Mouse (Mus musculus) neural tube, embryonic 14.5 days (tissue): ENCODE measurements around the gene Klhdc3. TPM values are rescaled to one million over a fixed set of nuclear protein-coding genes. Genes with fewer than 3 reads are reported as not detected.

Source experiments
- ATAC-seq: fragments of 200-750 bp; cut with Nextera tagmentation; 2 replicates; pipeline ENCODE4 v1.8.0; 2017; ENCODE audit warnings: low read depth, mild to moderate bottlenecking, moderate TSS enrichment, moderate library complexity
- H3K27ac ChIP-seq: fragments of 300-500 bp; sonication (generic); 2 replicates; pipeline ENCODE4 v1.5.1; 2014; ENCODE audit warnings: low read depth, mild to moderate bottlenecking, control low read depth, low read length, moderate library complexity, mixed read lengths
- H3K27me3 ChIP-seq: fragments of 300-500 bp; sonication (generic); 2 replicates; pipeline ENCODE4 v1.6.1; 2014; ENCODE audit warnings: low read length; ENCODE audit not compliant: control insufficient read depth, insufficient read depth
- H3K36me3 ChIP-seq: fragments of 300-500 bp; sonication (generic); 2 replicates; pipeline ENCODE4 v1.6.1; 2014; ENCODE audit warnings: low read length, mixed read lengths; ENCODE audit not compliant: control insufficient read depth, insufficient read depth
- H3K4me1 ChIP-seq: fragments of 300-500 bp; sonication (generic); 2 replicates; pipeline ENCODE4 v1.6.1; 2014; ENCODE audit warnings: low read length; ENCODE audit not compliant: control insufficient read depth, insufficient read depth
- H3K4me2 ChIP-seq: fragments of 300-500 bp; sonication (generic); 2 replicates; pipeline ENCODE4 v1.6.1; 2014; ENCODE audit warnings: mild to moderate bottlenecking, low read depth, low read length, control low read depth
- H3K4me3 ChIP-seq: fragments of 300-500 bp; sonication (generic); 2 replicates; pipeline ENCODE4 v1.5.1; 2014; ENCODE audit warnings: low read depth, low read length, control low read depth, mixed read lengths
- H3K9ac ChIP-seq: fragments of 300-500 bp; sonication (generic); replicated peaks from 2 replicates; pipeline ENCODE4 v1.6.1; 2014; ENCODE audit warnings: low read depth, mild to moderate bottlenecking, control low read depth, low read length, mixed read lengths
- H3K9me3 ChIP-seq: fragments of 300-500 bp; sonication (generic); 2 replicates; pipeline ENCODE4 v1.6.1; 2016; ENCODE audit warnings: low read length; ENCODE audit not compliant: control insufficient read depth
- WGBS: fragments of 180-500 bp; shearing (Covaris S2); extraction: QIAGEN DNeasy Blood & Tissue Kit; methylation state at CpG from one replicate; pipeline ENCODE4 v1.1.7; 2014; 5-methylcytosine and 5-hydroxymethylcytosine counted together
- polyA plus RNA-seq: library from polyadenylated mRNA; unstranded; fragments of >200 nt; fragmentation: Nextera tagmentation; extraction: Ambion mirVana; gene quantifications from 2 replicates; pipeline ENCODE4 v1.2.1, GENCODE M21; 2014

The Klhdc3 gene
- polyA plus RNA-seq, 1 experiment from 2014 or later = 151 TPM

DNA sequence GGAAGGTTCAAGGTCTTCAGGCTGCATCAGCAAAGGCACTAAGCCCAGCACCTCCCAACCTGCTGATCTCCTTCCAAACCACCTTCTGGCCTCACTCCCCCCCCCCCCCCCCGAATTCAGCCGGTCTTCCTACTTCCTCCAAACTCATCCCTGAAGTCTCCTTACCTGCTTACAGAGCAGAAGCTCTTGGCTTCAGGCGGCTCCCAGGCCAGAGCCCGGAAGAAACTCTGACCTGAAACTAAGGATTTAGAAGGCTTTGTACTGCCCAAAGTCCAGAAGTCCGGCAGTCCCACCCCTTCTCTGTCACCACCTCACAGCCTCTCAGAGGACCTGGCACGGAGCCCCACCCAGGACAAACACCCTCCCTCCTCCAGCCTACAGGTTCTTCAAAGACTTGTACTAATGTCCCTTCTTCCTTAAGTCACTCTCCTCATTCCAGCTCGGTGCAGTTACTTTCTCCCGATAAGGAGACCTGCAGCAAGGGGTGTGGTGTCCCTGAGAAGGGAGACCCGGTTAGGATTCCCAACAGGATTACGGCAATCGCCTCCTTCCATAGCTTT, 35.7 kb downstream of the Klhdc3 start:
- Histone ChIP-seq H3K9ac (peak overlapping the region; percentile 83), H3K9me3 (no peaks in the 10 kb centered on the region), H3K4me3 (peak overlapping the region; percentile 83), H3K36me3 (peaks cover 12% of the 10 kb centered on the region), H3K27me3 (no peaks in the 10 kb centered on the region), H3K4me1 (peaks cover 22% of the 10 kb centered on the region), H3K27ac (peak overlapping the region; percentile 17; the same call in 1 of the 2 replicates), H3K4me2 (peak overlapping the region; percentile 93)
- WGBS = 14% methylated on average over 11 of the region's 11 CpGs
- ATAC-seq = peak; percentile 0; the same call in 1 of the 2 replicates

DNA sequence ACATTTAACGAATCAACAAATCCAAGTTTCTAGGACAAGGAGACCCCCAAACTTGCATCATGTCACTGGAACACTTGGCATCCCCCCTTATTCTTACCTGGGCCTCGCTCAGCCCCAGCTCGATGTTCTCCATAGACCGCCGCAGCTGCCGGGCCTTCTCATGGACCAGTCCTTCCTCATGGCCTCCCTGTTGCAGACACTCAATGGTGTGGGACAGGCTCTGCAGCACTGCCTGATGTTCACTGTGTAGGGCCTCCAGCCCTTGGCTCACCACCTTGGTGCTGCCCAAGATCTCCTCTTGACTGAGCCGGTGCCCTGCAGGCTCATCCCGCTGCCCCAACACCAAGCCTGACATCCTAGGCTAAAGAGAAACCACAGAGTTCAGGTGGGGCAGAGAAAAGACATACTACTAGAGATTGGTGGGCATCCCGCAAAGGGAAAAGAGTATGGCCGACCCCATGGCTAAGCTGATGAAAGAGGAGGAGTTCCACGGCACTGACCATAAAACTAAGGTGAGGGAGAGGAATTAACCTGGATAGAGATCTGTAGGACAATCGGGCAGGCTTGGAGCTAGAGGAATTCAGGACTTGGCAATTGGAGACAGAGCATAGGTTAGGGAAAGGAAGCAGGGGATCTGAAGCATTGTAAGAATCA, 36.4 kb downstream of the Klhdc3 start:
- 0 out of 2 replicates have a peak overlapping the region, but pooled peaks have one; percentile 83 for H3K4me3 ChIP-seq
- peak overlapping the region; percentile 93 for H3K4me2 ChIP-seq
- no peaks in the 10 kb centered on the region for H3K9me3 ChIP-seq
- H3K27me3 ChIP-seq = no peaks in the 10 kb centered on the region
- ATAC-seq = no peak
- WGBS = 91% methylated on average over 12 of the region's 12 CpGs
- peaks cover 19% of the 10 kb centered on the region for H3K36me3 ChIP-seq
- peaks cover 16% of the 10 kb centered on the region; the same call in 1 of the 2 replicates for H3K4me1 ChIP-seq
- H3K9ac ChIP-seq = peak overlapping the region; percentile 83; the same call in 1 of the 2 replicates
- H3K27ac ChIP-seq = no peak overlapping the region

DNA sequence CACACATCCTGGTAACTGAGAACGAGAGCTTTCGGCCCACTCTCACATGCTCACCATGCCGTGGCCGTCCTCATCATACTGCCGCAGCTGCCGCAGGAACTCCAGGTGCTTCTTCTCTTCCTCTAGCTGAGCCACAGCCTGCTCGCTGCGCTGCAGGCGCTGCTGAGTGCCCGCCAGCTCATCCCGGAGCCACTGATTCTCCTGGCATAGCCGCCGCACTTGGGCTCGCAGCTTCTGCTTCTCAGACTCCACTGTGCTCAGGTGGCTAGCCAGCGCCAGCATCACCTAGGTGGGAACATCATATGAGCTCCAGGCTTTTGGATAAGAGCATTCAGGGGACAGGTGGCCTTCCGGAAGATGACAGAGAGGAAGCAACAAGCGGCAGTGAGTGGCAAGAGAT, 38.7 kb downstream of the Klhdc3 start:
- no peak overlapping the region for H3K9ac ChIP-seq
- H3K4me1 ChIP-seq = peaks cover 15% of the 10 kb centered on the region; the same call in 1 of the 2 replicates
- peaks cover 22% of the 10 kb centered on the region for H3K36me3 ChIP-seq
- H3K27me3 ChIP-seq = no peaks in the 10 kb centered on the region
- no peak overlapping the region for H3K4me2 ChIP-seq
- H3K27ac ChIP-seq = no peak overlapping the region
- no peak for ATAC-seq
- H3K9me3 ChIP-seq = no peaks in the 10 kb centered on the region
- H3K4me3 ChIP-seq = no peak overlapping the region
- 90% methylated on average over 17 of the region's 17 CpGs for WGBS

DNA sequence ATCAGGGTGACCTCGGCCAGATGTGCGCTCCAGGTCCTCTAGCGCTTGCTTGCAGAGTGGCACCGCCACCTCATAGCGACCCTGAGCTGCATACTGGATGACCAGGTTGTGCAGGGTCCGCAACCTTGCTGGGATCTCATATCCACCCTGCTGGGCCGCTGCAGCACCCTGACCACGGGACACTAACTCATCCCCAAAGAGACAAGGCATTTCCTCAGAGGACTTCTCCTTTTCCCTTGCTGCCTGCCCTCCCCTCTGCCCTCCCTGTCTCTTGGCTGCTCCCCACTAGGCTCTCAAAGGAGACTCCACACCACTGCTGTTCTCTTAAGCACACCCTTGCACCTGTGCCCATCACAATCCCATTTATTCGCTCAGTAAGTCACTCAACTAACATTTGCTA, 40.8 kb downstream of the Klhdc3 start:
- Histone ChIP-seq H3K4me3 (no peak overlapping the region), H3K9me3 (no peaks in the 10 kb centered on the region), H3K27me3 (no peaks in the 10 kb centered on the region), H3K9ac (no peak overlapping the region), H3K27ac (no peak overlapping the region), H3K4me2 (no peak overlapping the region), H3K36me3 (peaks cover 25% of the 10 kb centered on the region), H3K4me1 (peaks cover 10% of the 10 kb centered on the region; the same call in 1 of the 2 replicates)
- WGBS = 70% methylated on average over 9 of the region's 9 CpGs
- ATAC-seq = no peak

DNA sequence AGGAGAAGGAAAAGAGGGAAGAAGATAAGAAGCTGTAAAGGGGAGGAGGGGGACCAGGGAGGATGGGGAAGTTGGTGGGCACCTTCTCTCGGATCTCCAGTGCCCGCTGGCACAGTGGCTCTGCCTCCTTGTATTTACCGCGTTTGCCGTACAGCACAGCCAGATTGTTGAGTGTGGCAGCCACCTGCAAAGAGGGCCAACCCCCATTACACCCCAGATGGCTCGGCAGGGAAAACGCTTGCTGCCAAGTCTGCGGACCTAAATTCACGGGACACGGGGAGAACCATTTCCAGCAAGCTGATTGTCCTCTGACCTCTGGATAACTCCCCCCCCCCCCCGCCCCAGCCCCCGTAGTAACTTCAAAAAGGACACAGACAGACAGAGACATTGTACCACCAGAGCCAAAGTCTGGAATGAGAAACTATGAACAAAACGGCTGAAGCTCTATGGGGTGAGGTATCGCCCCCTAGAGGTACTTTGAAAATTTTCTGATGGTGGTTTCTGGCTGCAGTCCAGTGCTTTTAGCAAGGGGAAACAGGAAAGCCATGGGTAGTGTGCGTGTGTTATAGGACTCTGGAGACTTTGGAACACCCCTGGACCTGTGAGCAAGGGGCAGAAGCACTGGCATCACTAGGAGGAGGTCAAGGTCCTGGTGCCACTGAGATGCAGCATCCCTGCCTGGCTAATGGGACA, 43.7 kb downstream of the Klhdc3 start:
- ATAC-seq = peak; percentile 36; the same call in 1 of the 2 replicates
- Histone ChIP-seq H3K36me3 (peaks cover 22% of the 10 kb centered on the region), H3K4me1 (peaks cover 4% of the 10 kb centered on the region; the same call in 1 of the 2 replicates), H3K9ac (no peak overlapping the region), H3K27me3 (no peaks in the 10 kb centered on the region), H3K4me2 (peak overlapping the region; percentile 14; the same call in 1 of the 2 replicates), H3K27ac (0 out of 2 replicates have a peak overlapping the region, but pooled peaks have one; percentile 39), H3K4me3 (no peak overlapping the region), H3K9me3 (no peaks in the 10 kb centered on the region)
- 13% methylated on average over 15 of the region's 15 CpGs for WGBS

DNA sequence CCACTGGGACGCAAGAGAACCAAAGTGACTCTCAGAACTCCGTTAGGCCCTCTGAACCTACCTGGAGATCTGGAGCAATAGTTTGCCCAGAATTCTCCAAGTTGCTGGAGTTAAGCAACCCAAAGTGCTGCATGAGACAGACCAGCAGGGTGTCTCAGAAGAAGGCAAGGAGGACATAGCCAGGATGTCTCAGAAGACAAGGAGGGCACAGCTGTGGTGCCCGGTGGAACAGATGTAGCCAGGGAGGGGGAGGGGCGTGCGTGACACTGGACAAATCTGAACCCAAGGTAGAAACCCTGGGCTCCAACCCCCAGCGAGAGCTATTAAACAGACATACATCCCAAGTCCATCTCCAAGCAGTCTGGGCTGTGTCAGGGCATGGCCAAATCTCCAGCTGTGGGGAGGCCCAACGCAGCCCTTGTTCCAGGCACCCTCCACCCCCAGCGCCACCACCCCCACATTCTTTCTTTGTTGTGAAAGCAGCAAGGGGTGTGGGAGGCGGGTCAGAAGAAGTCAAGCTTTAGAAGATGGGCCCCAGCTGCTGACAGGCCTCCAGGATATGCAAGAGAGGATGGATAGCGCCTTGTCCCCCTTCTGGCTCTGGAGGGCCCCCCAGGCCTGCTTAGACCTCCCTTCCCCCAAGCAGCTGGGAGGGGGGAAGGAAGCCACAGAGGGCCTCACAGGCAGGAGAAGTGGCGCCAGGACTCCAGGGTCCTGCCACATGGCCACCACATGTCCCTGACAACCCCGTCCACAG, 50.9 kb downstream of the Klhdc3 start:
- Histone ChIP-seq H3K4me1 (peaks cover 21% of the 10 kb centered on the region), H3K9ac (0 out of 2 replicates have a peak overlapping the region, but pooled peaks have one; percentile 91), H3K9me3 (no peaks in the 10 kb centered on the region), H3K4me2 (peak overlapping the region; percentile 68), H3K27ac (peak overlapping the region; percentile 83), H3K27me3 (no peaks in the 10 kb centered on the region), H3K36me3 (peaks cover 12% of the 10 kb centered on the region), H3K4me3 (peak overlapping the region; percentile 91)
- 6% methylated on average over 11 of the region's 12 CpGs for WGBS
- ATAC-seq = peak; percentile 52

DNA sequence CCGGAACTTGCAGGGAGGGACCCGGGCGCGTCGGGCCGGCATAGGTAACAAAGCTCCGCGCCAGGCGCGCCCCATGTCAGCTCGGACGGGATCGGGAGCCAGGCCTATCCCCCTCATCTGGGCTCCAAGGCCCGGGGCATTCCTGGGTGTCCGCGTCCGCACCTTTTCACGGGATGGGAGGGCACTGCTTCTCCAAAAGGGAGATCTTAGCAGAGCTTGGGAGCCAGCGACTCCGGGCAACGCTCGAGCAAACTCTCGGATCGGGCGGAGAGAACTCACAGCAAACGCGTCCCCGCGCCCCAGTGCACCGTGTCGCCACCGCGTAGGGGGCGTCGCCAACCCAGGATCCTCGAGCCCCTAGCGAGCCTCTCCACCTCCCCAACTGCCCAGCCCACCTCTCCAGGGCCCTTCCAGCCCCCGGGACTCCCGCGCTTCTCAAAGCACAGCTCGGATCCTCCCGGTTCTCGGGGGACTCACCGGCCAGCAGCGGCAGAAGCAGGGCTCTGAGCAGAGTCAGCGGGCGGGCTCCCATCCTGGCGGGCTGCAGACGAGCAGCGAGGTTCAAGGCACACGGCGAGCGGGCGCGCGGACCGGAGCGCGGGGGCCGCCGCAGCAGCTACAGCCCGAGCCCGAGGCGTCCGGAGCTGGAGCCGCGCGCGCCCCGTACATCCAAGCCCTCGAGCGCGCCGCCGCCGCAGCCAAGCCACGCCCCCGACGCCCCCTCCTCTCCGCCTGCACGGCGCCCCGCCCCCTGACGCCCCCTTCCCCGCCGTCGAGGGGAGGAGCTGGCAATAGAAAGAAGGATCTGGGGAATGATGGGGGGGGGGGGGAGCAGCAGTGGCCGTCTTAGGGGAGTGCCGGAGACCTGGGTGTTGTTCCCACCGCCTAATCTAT, 51.7 kb downstream of the Klhdc3 start, which contains the start of gene Ptk7:
Gene Ptk7, minus strand, starts transcription at position 714 of the 894 bp plus-strand sequence.
- ATAC-seq = peak; percentile 81

DNA sequence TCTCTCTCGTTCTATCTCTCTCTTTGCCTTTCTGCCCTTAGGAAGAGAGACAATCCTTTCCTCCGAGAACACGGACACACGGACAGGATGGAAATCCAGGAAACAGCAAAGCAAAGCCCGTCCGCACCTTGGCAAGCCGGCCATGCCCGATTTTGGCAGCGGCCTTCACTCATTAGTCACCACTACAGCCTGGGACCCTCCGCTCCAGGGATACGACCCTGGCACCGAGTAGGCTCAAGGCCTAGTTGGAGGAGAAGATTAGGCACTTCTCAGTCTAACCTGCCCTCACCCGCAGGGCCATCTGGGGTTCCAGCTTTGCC, 52.3 kb downstream of the Klhdc3 start:
- no peaks in the 10 kb centered on the region for H3K27me3 ChIP-seq
- H3K9ac ChIP-seq = peak overlapping the region; percentile 91
- no peak overlapping the region for H3K27ac ChIP-seq
- H3K36me3 ChIP-seq = peaks cover 12% of the 10 kb centered on the region
- peak overlapping the region; percentile 91 for H3K4me3 ChIP-seq
- ATAC-seq = no peak
- H3K4me1 ChIP-seq = peaks cover 30% of the 10 kb centered on the region
- peak overlapping the region; percentile 68 for H3K4me2 ChIP-seq
- WGBS = 0% methylated on average over 13 of the region's 13 CpGs
- no peaks in the 10 kb centered on the region for H3K9me3 ChIP-seq

More for the DNA sequence above, 51.7 kb downstream of the Klhdc3 start, which contains the start of gene Ptk7:
- peak within 1 kb of the TSS; percentile 83 for H3K27ac ChIP-seq
- peak within 1 kb of the TSS; percentile 91 for H3K4me3 ChIP-seq
- H3K4me2 ChIP-seq = peak within 1 kb of the TSS; percentile 68
- peaks cover 12% of the 10 kb centered on the region for H3K36me3 ChIP-seq
- H3K9ac ChIP-seq = peak within 1 kb of the TSS; percentile 91
- under 1% methylated on average over 87 of the region's 90 CpGs for WGBS
- no peaks in the 10 kb centered on the region for H3K9me3 ChIP-seq
- H3K4me1 ChIP-seq = peaks cover 26% of the 10 kb centered on the region
- H3K27me3 ChIP-seq = no peaks in the 10 kb centered on the region
